Mouse (Mus musculus): Measurements from ENCODE around the gene Med20. TPM values are rescaled to one million over a fixed set of nuclear protein-coding genes. Genes with fewer than 3 reads are reported as not detected.
"Not testable (repeated sequence)": the region's sequence is repeated elsewhere in the genome, so short reads cannot be mapped to it uniquely, and the experiment has no call there.

Gene Med20
- polyA plus RNA-seq, 1 experiment from 2014 or later: 49.2 TPM

DNA sequence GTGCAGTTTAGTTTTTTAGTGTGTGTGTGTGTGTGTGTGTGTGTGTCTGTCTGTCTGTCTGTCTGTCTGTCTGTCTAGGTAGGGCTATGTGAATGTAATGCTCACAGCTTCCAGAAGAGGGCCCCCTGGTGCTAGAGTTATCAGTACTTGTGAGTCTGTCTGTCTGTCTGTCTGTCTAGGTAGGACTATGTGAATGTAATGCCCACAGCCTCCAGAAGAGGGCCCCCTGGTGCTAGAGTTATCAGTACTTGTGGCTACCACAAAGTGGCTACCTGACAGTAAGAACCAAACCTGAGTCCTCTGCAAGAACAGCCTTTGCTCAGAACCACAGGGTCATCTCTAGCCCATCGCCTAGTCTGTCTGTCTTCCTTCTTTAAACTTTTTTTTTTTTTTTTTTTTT is 35.3 kb downstream of the Med20 start:
- DNase-seq: peak; percentile 81
- 75% methylated on average over 1 of the region's 1 CpGs for WGBS
- no peak; the same call in 1 of the 2 replicates for ATAC-seq (ENCODE audit: insufficient read depth)

DNA sequence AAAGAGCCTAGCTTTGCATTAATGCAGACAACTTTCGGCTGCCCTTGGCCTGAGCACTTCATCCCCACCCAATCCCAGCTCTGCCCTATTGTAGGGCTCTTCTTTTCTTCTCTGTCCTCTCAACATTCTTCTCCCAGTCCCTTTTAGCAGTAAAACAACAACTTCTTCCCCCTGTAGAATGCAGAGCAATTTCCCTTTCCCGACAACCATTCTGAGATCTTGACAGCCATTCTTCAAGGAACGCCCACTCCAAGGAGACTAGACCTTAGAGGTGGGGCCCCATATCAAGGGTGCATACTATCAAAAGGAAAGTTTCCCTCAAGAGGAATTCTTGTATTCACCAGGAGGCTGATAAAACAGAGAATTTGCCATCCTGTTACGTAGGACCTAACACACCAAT is 37.6 kb downstream of the Med20 start:
- Histone ChIP-seq H3K27ac (ENCODE audit: low read depth) (no peak overlapping the region), H3K27me3 (ENCODE audit: insufficient read depth, low read length) (no peaks in the 10 kb centered on the region), H3K4me2 (no peak overlapping the region), H3K36me3 (ENCODE audit: insufficient read depth) (0 out of 2 replicates have a peak, but pooled peaks cover 4% of the 10 kb centered on the region), H3K4me1 (ENCODE audit: insufficient read depth) (no peaks in the 10 kb centered on the region), H3K4me3 (ENCODE audit: low read depth, low read length) (no peak overlapping the region), H3K9me3 (ENCODE audit: low read depth, low read length) (no peaks in the 10 kb centered on the region), H3K9ac (no peak overlapping the region)
- no peak for TF ChIP-seq CTCF (IDR thresholded peaks at IDR 0.05; ENCODE audit: low read depth)
- ATAC-seq (ENCODE audit: insufficient read depth) (no peak), DNase-seq (no peak)
- whole genome bisulfite sequencing: 60% methylated on average over 4 of the region's 4 CpGs

More for the DNA sequence above, 35.3 kb downstream of the Med20 start:
- Histone ChIP-seq H3K4me3 (ENCODE audit: low read depth, low read length) (no peak overlapping the region), H3K4me2 (no peak overlapping the region), H3K9me3 (ENCODE audit: low read depth, low read length) (no peaks in the 10 kb centered on the region), H3K9ac (no peak overlapping the region), H3K27me3 (ENCODE audit: insufficient read depth, low read length) (no peaks in the 10 kb centered on the region), H3K27ac (ENCODE audit: low read depth) (no peak overlapping the region), H3K4me1 (ENCODE audit: insufficient read depth) (no peaks in the 10 kb centered on the region), H3K36me3 (ENCODE audit: insufficient read depth) (no peaks in the 10 kb centered on the region)
- peak; percentile 64 for TF ChIP-seq CTCF (IDR thresholded peaks at IDR 0.05; ENCODE audit: low read depth)

DNA sequence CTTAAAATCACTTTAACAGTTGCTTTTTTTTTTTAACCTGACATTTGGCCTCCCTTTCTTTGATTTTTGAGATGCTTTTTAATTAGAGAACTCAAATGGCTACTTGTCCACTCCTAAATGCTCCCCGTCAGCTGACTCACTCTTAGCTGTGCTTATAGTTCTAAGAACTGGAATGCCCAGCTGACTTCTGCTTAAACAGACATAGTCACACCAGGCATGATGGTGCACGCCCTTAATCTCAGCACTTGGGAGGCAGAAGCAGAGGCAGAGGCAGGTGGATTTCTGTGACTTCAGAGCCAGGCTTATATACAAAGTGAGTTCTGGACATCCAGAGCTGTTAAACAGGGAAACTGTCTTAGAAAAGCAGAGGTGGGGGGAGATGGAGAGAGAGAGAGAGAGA is 40.6 kb downstream of the Med20 start:
- Histone ChIP-seq H3K4me3 (ENCODE audit: low read depth, low read length) (no peak overlapping the region), H3K27ac (ENCODE audit: low read depth) (no peak overlapping the region), H3K36me3 (ENCODE audit: insufficient read depth) (0 out of 2 replicates have a peak, but pooled peaks cover 4% of the 10 kb centered on the region), H3K4me2 (no peak overlapping the region), H3K9me3 (ENCODE audit: low read depth, low read length) (no peaks in the 10 kb centered on the region), H3K9ac (no peak overlapping the region), H3K4me1 (ENCODE audit: insufficient read depth) (no peaks in the 10 kb centered on the region), H3K27me3 (ENCODE audit: insufficient read depth, low read length) (no peaks in the 10 kb centered on the region)
- DNase-seq: no peak
- TF ChIP-seq CTCF (IDR thresholded peaks at IDR 0.05; ENCODE audit: low read depth): no peak
- 85% methylated on average over 2 of the region's 2 CpGs for WGBS
- no peak for ATAC-seq (ENCODE audit: insufficient read depth)

DNA sequence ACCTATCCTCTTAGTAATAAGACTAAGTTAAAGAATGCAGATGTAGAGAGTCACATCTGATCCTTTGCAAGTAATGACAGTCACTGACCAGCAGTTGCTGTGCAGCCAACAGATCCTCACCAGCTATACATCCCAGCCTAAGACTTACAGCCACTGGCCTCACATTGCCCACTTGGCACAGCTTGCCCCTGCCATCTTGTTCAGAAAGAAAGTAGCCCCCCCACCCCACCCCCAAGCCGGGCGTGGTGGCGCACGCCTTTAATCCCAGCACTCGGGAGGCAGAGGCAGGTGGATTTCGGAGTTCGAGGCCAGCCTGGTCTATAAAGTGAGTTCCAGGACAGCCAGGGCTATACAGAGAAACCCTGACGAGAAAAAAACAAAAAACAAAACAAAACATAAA is 43.0 kb downstream of the Med20 start:
- H3K4me2 ChIP-seq; ATAC-seq (ENCODE audit: insufficient read depth); H3K27me3 ChIP-seq (ENCODE audit: insufficient read depth, low read length); DNase-seq; H3K36me3 ChIP-seq (ENCODE audit: insufficient read depth); H3K9ac ChIP-seq; H3K4me1 ChIP-seq (ENCODE audit: insufficient read depth); H3K27ac ChIP-seq (ENCODE audit: low read depth); H3K9me3 ChIP-seq (ENCODE audit: low read depth, low read length); H3K4me3 ChIP-seq (ENCODE audit: low read depth, low read length): not testable (repeated sequence)
- WGBS: 92% methylated on average over 8 of the region's 8 CpGs

DNA sequence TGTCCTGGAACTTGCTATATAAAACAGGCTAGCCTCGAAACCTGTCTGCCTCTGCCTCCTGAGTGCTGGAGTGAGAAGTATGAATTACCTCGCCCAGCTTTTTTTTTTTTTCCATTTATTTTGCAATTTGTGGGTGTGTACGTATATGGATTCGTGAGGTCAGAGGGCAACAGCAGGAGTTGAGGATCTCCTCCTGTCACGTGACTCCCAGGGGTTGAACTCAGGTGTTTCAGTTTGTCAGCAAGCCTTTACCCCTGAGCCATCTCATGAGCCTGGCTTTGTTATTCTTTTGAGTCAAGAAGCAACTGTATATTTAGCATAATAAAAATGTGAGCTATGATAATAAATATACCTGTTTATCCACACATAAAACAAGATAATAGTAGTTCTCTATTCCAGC is 44.3 kb downstream of the Med20 start:
- no peaks in the 10 kb centered on the region for H3K27me3 ChIP-seq (ENCODE audit: insufficient read depth, low read length)
- no peak for TF ChIP-seq CTCF (IDR thresholded peaks at IDR 0.05; ENCODE audit: low read depth)
- no peak overlapping the region for H3K4me3 ChIP-seq (ENCODE audit: low read depth, low read length)
- no peak overlapping the region for H3K4me2 ChIP-seq
- H3K9ac ChIP-seq: no peak overlapping the region
- 72% methylated on average over 5 of the region's 5 CpGs for WGBS
- no peak overlapping the region for H3K27ac ChIP-seq (ENCODE audit: low read depth)
- no peaks in the 10 kb centered on the region for H3K4me1 ChIP-seq (ENCODE audit: insufficient read depth)
- H3K9me3 ChIP-seq (ENCODE audit: low read depth, low read length): no peaks in the 10 kb centered on the region
- no peak for ATAC-seq (ENCODE audit: insufficient read depth)
- no peak for DNase-seq
- 0 out of 2 replicates have a peak, but pooled peaks cover 4% of the 10 kb centered on the region for H3K36me3 ChIP-seq (ENCODE audit: insufficient read depth)

DNA sequence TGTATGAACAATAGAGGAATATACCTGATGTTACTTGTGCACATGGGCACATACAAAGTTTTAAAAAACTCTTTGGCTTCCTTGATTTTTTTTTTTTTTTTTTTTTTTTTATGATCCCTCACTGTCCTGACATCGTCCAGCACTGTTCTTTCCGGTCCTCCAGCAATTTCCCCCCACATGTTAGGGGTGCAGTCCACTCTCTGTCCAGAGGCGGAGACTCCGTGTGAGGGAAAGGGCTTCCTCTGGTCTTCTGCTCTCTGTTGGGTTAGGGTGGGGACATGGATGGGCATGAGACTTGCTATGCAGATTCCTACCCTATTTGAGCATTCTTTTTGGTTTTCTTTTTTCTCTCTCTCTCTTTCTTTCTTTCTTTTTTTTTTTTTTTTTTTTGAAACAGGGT is 46.5 kb downstream of the Med20 start:
- H3K27ac ChIP-seq (ENCODE audit: low read depth): no peak overlapping the region
- TF ChIP-seq CTCF (IDR thresholded peaks at IDR 0.05; ENCODE audit: low read depth): 0 out of 2 replicates have a peak, but pooled peaks have one; percentile 14
- 81% methylated on average over 4 of the region's 4 CpGs for WGBS
- H3K9ac ChIP-seq: no peak overlapping the region
- DNase-seq (no peak), ATAC-seq (ENCODE audit: insufficient read depth) (no peak)
- no peaks in the 10 kb centered on the region for H3K4me1 ChIP-seq (ENCODE audit: insufficient read depth)
- H3K36me3 ChIP-seq (ENCODE audit: insufficient read depth): 0 out of 2 replicates have a peak, but pooled peaks cover 4% of the 10 kb centered on the region
- no peaks in the 10 kb centered on the region for H3K9me3 ChIP-seq (ENCODE audit: low read depth, low read length)
- H3K27me3 ChIP-seq (ENCODE audit: insufficient read depth, low read length): no peaks in the 10 kb centered on the region
- no peak overlapping the region for H3K4me2 ChIP-seq
- H3K4me3 ChIP-seq (ENCODE audit: low read depth, low read length): no peak overlapping the region

DNA sequence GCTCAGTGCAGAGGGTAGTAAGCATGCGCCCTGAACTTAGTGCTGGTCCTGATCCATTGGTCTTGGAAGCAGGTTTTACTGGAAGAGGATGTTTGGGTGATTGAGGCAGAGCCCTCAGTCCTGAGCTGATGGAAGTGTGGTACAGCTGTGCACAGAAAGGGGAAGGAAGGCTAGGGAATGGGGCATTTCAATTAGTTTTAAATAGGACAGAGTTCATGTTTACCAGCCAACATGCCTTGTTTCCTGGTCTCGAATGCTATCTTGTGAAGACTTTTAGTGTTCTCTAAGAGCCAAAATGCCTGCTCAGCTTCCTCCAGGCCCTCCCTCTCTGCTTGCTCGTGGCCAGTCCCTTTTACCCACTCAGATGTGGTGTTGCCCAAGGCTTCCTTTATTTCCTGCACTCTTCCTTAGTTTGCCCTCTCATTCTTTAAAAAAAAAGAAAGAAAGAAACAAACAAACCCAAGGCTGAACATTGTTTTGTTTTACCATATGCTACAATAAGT is 47.4 kb downstream of the Med20 start:
- no peak for TF ChIP-seq CTCF (IDR thresholded peaks at IDR 0.05; ENCODE audit: low read depth)
- WGBS: 81% methylated on average over 3 of the region's 3 CpGs
- H3K27me3 ChIP-seq (ENCODE audit: insufficient read depth, low read length): no peaks in the 10 kb centered on the region

More for the DNA sequence above, 47.4 kb downstream of the Med20 start:
- Histone ChIP-seq H3K27ac (ENCODE audit: low read depth) (no peak overlapping the region), H3K4me3 (ENCODE audit: low read depth, low read length) (no peak overlapping the region), H3K9ac (no peak overlapping the region), H3K36me3 (ENCODE audit: insufficient read depth) (no peaks in the 10 kb centered on the region), H3K4me1 (ENCODE audit: insufficient read depth) (no peaks in the 10 kb centered on the region), H3K4me2 (no peak overlapping the region), H3K9me3 (ENCODE audit: low read depth, low read length) (no peaks in the 10 kb centered on the region)
- ATAC-seq (ENCODE audit: insufficient read depth): no peak
- DNase-seq: no peak

Measured in lung, embryonic 14.5 days (tissue).